Mouse (Mus musculus): Measurements from ENCODE around the gene Mtch1. TPM values are rescaled to one million over a fixed set of nuclear protein-coding genes. Genes with fewer than 3 reads are reported as not detected.
A peak's percentile ranks its signal among the peaks of the same experiment; 100 is the strongest.
"Not testable (repeated sequence)": the region's sequence is repeated elsewhere in the genome, so short reads cannot be mapped to it uniquely, and the experiment has no call there.

The Mtch1 gene
- 187 and 217 TPM in 2 replicates for total RNA-seq (2012; rRNA removed)

DNA sequence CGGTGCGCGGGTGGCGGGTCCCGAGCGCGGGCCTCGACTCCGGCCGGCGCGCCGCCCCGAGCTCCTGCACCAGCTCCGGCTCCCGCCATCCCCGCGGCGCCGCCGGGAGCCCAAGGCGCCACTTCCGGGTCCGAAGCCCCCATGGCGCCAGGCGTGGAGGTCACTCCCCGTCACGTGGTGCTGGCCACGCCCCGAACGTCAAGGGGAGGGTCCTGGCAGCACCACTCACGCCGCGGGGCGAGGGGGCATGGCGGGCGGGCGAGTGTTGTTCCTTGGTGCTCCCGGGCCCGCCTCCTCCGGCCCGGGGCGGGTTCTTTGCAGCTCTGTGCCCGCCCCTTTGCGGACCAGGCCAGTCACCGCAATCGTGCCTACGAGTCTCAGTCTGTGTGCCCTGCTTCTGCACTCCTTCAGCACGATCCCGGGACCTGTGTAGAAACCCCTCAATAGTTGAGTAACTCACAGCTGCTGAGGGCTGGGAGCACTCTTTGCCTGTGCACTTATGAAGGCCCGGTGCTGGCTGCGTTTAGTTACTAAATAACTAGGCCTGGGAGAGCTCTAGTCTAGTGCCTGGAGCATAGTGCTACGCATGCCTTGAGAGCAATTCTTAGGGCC is at the start of gene Mtch1:
TSS of gene Mtch1 (minus strand) at position 290 of the 612 bp plus-strand sequence.
- peak; percentile 97 for DNase-seq (ENCODE audit: low read depth, low spot score)
- in situ Hi-C loops (cut with MboI; ENCODE audit: low sequenced_read_pairs in 2 of 2, unreplicated experiment in 2 of 2), result no loop called here
- peaks cover 4 to 15% of the 10 kb centered on the region in 2 experiments; a peak in 3 of 4 replicates for H3K4me1 ChIP-seq (ENCODE audit: control insufficient read depth in 2 of 2, insufficient read depth in 2 of 2, low read length in 2 of 2, poor library complexity in 1 of 2)
- TF ChIP-seq ZC3H11A (IDR thresholded peaks at IDR 0.05; ENCODE audit: borderline replicate concordance, low read depth, low read length), result no peak
- 0 out of 2 replicates have a peak, but pooled peaks have one; percentile 30 for TF ChIP-seq HCFC1 (IDR thresholded peaks at IDR 0.05; ENCODE audit: borderline replicate concordance, insufficient read depth, low read length)
- peak within 1 kb of the TSS; percentile 90 to 96 for H3K4me3 ChIP-seq (ENCODE audit: insufficient read depth in 1 of 2, low read depth in 1 of 2, low read length in 2 of 2, poor library complexity in 1 of 2, severe bottlenecking in 1 of 2)
- peaks cover 6% of the 10 kb centered on the region; the same call in 1 of the 2 replicates for H3K36me3 ChIP-seq (ENCODE audit: control insufficient read depth, insufficient read depth, low read length, poor library complexity, severe bottlenecking)
- no peaks in the 10 kb centered on the region for H3K9me3 ChIP-seq (ENCODE audit: control insufficient read depth, insufficient read depth, low read depth, low read length)
- peak within 1 kb of the TSS; percentile 51; the same call in 1 of the 2 replicates for H3K27ac ChIP-seq (ENCODE audit: insufficient read depth, low read depth, low read length, poor library complexity, severe bottlenecking)
- H3K9ac ChIP-seq (ENCODE audit: insufficient read depth, low read depth, low read length, poor library complexity, severe bottlenecking), result peak within 1 kb of the TSS; percentile 88

DNA sequence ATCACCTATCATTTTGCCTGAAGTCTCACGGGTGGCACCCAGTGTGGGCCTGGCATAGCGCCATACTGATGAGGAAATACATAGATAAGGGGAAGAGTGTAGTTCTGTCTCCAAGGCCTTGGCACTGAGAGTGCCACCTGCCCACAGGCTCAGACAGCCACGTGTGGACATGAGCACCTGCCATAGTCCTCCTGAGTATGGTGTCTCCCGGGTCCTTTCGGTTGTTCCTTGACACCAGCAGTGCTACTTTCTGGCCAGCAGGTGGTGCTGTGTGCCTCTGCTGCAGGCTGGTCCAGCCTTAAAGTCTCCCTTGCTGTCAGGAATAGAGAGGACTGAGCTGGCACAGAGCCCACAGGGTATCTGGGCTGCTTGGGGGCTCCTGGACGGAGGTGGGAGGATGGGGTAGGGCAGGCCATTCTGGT is 49.1 kb upstream of the Mtch1 start:
- TF ChIP-seq HCFC1 (IDR thresholded peaks at IDR 0.05; ENCODE audit: borderline replicate concordance, insufficient read depth, low read length), result no peak
- TF ChIP-seq MAFK (IDR thresholded peaks at IDR 0.05; ENCODE audit: insufficient read depth, low read depth, low read length), result no peak
- TF ChIP-seq CHD2 (IDR thresholded peaks at IDR 0.05; ENCODE audit: low read depth, low read length), result no peak
- TF ChIP-seq ZNF384 (IDR thresholded peaks at IDR 0.05; ENCODE audit: low read depth, low read length), result peak; percentile 11; the same call in 1 of the 2 replicates
- TF ChIP-seq ZC3H11A (IDR thresholded peaks at IDR 0.05; ENCODE audit: borderline replicate concordance, low read depth, low read length), result peak; percentile 96
- H3K4me1 ChIP-seq (ENCODE audit: control insufficient read depth in 2 of 2, insufficient read depth in 2 of 2, low read length in 2 of 2, poor library complexity in 1 of 2), result peaks cover 6 to 28% of the 10 kb centered on the region in 2 experiments
- no peak overlapping the region for H3K27ac ChIP-seq (ENCODE audit: insufficient read depth, low read depth, low read length, poor library complexity, severe bottlenecking)
- in situ Hi-C loops (cut with MboI; ENCODE audit: low sequenced_read_pairs in 2 of 2, unreplicated experiment in 2 of 2), result no loop called here
- no peak overlapping the region for H3K4me3 ChIP-seq (ENCODE audit: insufficient read depth in 1 of 2, low read depth in 1 of 2, low read length in 2 of 2, poor library complexity in 1 of 2, severe bottlenecking in 1 of 2)
- no peaks in the 10 kb centered on the region for H3K36me3 ChIP-seq (ENCODE audit: control insufficient read depth, insufficient read depth, low read length, poor library complexity, severe bottlenecking)
- no peaks in the 10 kb centered on the region for H3K9me3 ChIP-seq (ENCODE audit: control insufficient read depth, insufficient read depth, low read depth, low read length)
- no peak overlapping the region for H3K9ac ChIP-seq (ENCODE audit: insufficient read depth, low read depth, low read length, poor library complexity, severe bottlenecking)
- no peak for DNase-seq (ENCODE audit: low read depth, low spot score)

DNA sequence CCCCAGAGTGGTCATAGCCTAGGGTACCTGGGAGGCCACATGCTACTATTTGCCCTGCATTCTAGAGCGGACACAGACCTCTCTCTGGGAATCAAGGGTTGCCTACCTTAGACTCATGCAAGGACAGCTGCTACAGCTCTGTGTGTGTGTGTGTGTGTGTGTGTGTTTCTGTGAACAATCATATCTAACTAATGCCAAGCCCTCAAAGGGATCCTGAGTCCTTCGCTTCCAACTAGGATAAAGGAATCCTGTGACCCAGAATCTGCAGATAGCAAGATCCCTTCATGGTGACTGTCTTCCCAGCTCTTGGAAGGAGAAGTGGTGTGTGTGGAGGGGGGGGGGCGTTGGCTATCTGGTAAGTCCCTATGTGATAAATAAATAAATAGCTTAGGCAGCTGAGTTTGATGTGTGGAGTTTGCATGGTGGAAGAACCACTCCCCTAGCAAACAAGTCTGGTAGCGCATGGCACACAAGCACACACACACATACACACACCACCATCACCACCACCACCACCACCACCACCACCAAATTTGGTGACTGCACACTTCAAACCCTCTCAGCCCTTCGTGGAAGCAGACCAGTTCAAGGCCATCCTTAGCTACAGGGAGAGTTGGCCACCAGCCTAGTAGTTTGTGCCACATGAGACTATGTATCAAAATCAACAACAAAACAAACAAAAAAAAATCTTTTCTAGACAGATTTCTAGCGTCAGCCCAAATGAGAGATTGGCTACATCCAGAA is 48.5 kb upstream of the Mtch1 start:
- in situ Hi-C loops (cut with MboI; ENCODE audit: low sequenced_read_pairs in 2 of 2, unreplicated experiment in 2 of 2), result no loop called here
- no peak for DNase-seq (ENCODE audit: low read depth, low spot score)
- Histone ChIP-seq H3K9ac (ENCODE audit: insufficient read depth, low read depth, low read length, poor library complexity, severe bottlenecking) (no peak overlapping the region), H3K27ac (ENCODE audit: insufficient read depth, low read depth, low read length, poor library complexity, severe bottlenecking) (no peak overlapping the region), H3K9me3 (ENCODE audit: control insufficient read depth, insufficient read depth, low read depth, low read length) (no peaks in the 10 kb centered on the region), H3K4me3 (ENCODE audit: insufficient read depth in 1 of 2, low read depth in 1 of 2, low read length in 2 of 2, poor library complexity in 1 of 2, severe bottlenecking in 1 of 2) (no peak overlapping the region), H3K36me3 (ENCODE audit: control insufficient read depth, insufficient read depth, low read length, poor library complexity, severe bottlenecking) (no peaks in the 10 kb centered on the region), H3K4me1 (ENCODE audit: control insufficient read depth in 2 of 2, insufficient read depth in 2 of 2, low read length in 2 of 2, poor library complexity in 1 of 2) (peaks cover 6 to 28% of the 10 kb centered on the region in 2 experiments)
- TF ChIP-seq ZNF384 (IDR thresholded peaks at IDR 0.05; ENCODE audit: low read depth, low read length) (no peak), ZC3H11A (IDR thresholded peaks at IDR 0.05; ENCODE audit: borderline replicate concordance, low read depth, low read length) (no peak), CHD2 (IDR thresholded peaks at IDR 0.05; ENCODE audit: low read depth, low read length) (no peak), HCFC1 (IDR thresholded peaks at IDR 0.05; ENCODE audit: borderline replicate concordance, insufficient read depth, low read length) (no peak), MAFK (IDR thresholded peaks at IDR 0.05; ENCODE audit: insufficient read depth, low read depth, low read length) (no peak)

DNA sequence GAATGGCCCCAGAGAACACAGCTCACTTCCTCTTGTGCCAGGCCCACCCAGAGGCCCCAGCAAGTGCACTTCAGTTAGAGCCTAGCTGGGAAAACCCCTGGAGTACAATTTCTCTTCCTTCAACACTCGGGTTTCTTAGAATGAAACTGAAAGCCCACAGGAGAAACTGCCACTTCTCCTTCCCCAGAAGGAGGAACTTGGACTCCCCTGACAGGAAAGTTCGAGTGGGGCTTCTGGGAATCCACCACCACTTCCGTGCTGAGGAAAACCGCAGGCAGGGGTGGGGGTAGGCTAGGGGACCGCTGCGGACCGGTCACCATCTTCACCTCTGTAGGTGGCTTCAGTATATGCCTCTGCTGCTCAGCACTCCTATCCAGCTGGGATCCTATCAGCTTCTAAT is 47.6 kb upstream of the Mtch1 start:
- TF ChIP-seq MAFK (IDR thresholded peaks at IDR 0.05; ENCODE audit: insufficient read depth, low read depth, low read length), result no peak
- TF ChIP-seq CHD2 (IDR thresholded peaks at IDR 0.05; ENCODE audit: low read depth, low read length), result no peak
- no peak for TF ChIP-seq ZNF384 (IDR thresholded peaks at IDR 0.05; ENCODE audit: low read depth, low read length)
- no peak for TF ChIP-seq ZC3H11A (IDR thresholded peaks at IDR 0.05; ENCODE audit: borderline replicate concordance, low read depth, low read length)
- TF ChIP-seq HCFC1 (IDR thresholded peaks at IDR 0.05; ENCODE audit: borderline replicate concordance, insufficient read depth, low read length), result no peak
- Histone ChIP-seq H3K36me3 (ENCODE audit: control insufficient read depth, insufficient read depth, low read length, poor library complexity, severe bottlenecking) (no peaks in the 10 kb centered on the region), H3K9ac (ENCODE audit: insufficient read depth, low read depth, low read length, poor library complexity, severe bottlenecking) (no peak overlapping the region), H3K9me3 (ENCODE audit: control insufficient read depth, insufficient read depth, low read depth, low read length) (no peaks in the 10 kb centered on the region), H3K4me1 (ENCODE audit: control insufficient read depth in 2 of 2, insufficient read depth in 2 of 2, low read length in 2 of 2, poor library complexity in 1 of 2) (peaks cover 6 to 30% of the 10 kb centered on the region in 2 experiments), H3K4me3 (ENCODE audit: insufficient read depth in 1 of 2, low read depth in 1 of 2, low read length in 2 of 2, poor library complexity in 1 of 2, severe bottlenecking in 1 of 2) (no peak overlapping the region), H3K27ac (ENCODE audit: insufficient read depth, low read depth, low read length, poor library complexity, severe bottlenecking) (no peak overlapping the region)
- in situ Hi-C loops (cut with MboI; ENCODE audit: low sequenced_read_pairs in 2 of 2, unreplicated experiment in 2 of 2), result no loop called here
- no peak for DNase-seq (ENCODE audit: low read depth, low spot score)

DNA sequence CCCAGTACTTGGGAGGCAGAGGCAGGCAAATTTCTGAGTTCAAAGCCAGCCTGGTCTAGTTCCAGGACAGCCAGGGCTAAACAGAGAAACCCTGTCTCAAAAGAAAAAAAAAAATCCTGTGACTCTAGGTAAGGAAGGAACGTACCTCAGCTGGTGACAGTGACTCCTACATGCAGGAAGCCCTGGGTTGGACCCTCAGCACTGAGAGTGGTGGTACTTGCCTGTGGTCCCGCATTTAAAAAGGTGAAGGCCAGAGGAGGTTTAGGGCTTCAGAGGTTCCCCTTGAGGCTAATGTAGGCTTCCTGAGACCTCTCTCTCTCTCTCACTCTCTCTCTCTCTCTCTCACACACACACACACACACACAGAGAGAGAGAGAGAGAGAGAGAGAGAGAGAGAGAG is 47.0 kb upstream of the Mtch1 start:
- H3K4me3 ChIP-seq (ENCODE audit: insufficient read depth in 1 of 2, low read depth in 1 of 2, low read length in 2 of 2, poor library complexity in 1 of 2, severe bottlenecking in 1 of 2); in situ Hi-C loops (cut with MboI; ENCODE audit: low sequenced_read_pairs in 2 of 2, unreplicated experiment in 2 of 2); H3K9ac ChIP-seq (ENCODE audit: insufficient read depth, low read depth, low read length, poor library complexity, severe bottlenecking); H3K36me3 ChIP-seq (ENCODE audit: control insufficient read depth, insufficient read depth, low read length, poor library complexity, severe bottlenecking); DNase-seq (ENCODE audit: low read depth, low spot score); H3K9me3 ChIP-seq (ENCODE audit: control insufficient read depth, insufficient read depth, low read depth, low read length); H3K27ac ChIP-seq (ENCODE audit: insufficient read depth, low read depth, low read length, poor library complexity, severe bottlenecking): not testable (repeated sequence)
- peaks cover 6 to 28% of the 10 kb centered on the region in 2 experiments for H3K4me1 ChIP-seq (ENCODE audit: control insufficient read depth in 2 of 2, insufficient read depth in 2 of 2, low read length in 2 of 2, poor library complexity in 1 of 2)
